Mouse (Mus musculus) forelimb bud, embryonic 11.5 days (tissue): ENCODE measurements at regions not wholly inside any gene's neighbourhood (a gene's known extent, or its start where the extent isn't known, plus 50 kb on each side); places are given as distances from the start of the nearest gene placed in this dataset.
A peak's percentile ranks its signal among the peaks of the same experiment; 100 is the strongest.

Source experiments
- DNase-seq: peaks from one replicate; pipeline ENCODE4 v3.0.0-alpha.2; 2012; ENCODE audit warnings: low read depth, low spot score

DNA sequence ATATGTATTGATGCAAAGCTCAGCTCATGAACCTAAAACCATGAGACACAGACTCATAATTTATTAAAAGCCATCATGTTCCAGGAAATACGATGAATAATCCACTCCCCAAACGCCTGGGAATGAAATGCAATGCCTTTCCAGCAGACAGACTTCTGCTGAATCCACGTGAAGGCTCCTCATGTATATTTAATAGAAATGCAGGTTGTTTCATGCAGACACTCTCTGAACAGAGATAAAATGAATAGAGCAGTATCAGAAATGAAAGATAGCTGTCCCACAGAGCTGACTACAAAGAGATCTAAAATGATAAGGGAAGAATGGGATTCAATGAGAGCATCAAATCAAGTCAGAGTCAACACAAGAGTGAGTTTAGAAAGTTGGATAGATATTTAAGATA, 376.3 kb upstream of the Lrfn5 start:
- DNase-seq, result no peak

DNA sequence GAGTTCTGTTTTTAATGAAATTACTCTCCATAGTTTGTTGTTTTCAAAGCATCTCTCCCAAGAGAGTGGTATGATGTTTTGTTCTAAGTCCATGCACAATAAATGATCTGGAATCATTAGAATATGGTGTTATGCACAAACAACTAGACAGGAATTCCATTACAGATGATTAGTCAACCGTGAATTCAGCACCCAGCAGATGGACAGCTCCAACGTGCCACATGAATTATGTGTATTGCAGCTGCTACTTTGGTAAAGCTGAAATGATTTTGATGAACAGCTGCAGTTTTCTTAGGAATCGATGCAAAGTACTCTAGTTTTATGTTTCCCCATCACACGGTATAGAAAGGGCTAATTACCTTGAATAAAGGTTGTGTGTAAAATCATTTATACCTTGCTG, 347.6 kb upstream of the Lrfn5 start:
- peak; percentile 49 for DNase-seq
